In the genomic region with DNA sequence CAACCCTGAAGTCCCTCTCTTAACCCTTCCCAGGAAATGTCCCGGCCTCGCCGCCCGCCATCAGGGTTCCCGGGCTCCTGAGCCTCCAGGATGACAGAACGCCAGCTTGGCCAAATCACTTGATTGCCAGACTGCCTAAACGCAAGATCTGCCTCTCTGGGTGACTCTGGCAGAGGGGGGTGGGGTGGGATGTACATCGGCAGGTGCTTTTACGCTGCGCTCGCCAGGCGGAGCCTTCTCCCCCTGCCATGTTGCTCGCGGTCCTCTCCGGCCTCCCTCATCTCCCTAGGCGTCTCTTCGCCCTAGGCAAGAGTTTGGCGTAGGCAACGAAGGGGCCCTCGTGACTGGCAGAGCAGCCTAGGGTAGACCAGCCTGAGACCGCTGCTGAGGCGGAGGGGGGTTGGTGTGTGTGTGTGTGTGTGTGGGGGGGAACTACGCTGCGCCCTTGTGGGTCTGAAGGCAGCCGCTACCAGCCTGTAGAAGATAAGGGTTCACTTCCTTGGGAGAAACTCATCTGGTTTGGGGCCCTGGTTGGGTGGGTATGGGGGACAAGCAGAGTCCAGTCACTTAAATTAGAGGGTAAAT, we compare ENCODE assay signal across 8 mouse cellular contexts. TPM values are rescaled to one million over a fixed set of nuclear protein-coding genes. Genes with fewer than 3 reads are reported as not detected.
A peak's percentile ranks its signal among the peaks of the same experiment; 100 is the strongest.
DNase-seq lines count a peak whose midpoint lies in the region; ATAC-seq and TF ChIP-seq lines count a peak whose summit lies in the region.
"Had no signal": no experiment of that assay in that cellular context is flagged by ENCODE, and none has a peak within 500 bp of the region (broad histone marks: within the 10 kb centered on the region; RNA-seq: fewer than 3 reads in every experiment).

No protein-coding gene starts in this region.

- WGBS in hindbrain, embryonic 14.5 days: 2% methylated on average over 25 of the region's 25 CpGs
- under 1% methylated on average over 25 of the region's 25 CpGs for WGBS in midbrain, embryonic 15.5 days
- WGBS in intestine, postnatal 0 days: 4% methylated on average over 25 of the region's 25 CpGs

- TF ChIP-seq CTCF in intestine, postnatal 0 days (IDR thresholded peaks at IDR 0.05; ENCODE audit: low read depth): no peak

- H3K4me2 ChIP-seq in hindbrain, embryonic 14.5 days (replicated peaks): peak overlapping the region; percentile 63
- peak overlapping the region; percentile 77 for H3K4me2 ChIP-seq in midbrain, embryonic 15.5 days
- no peak overlapping the region for H3K4me2 ChIP-seq in intestine, postnatal 0 days (replicated peaks; ENCODE audit: low read depth)

- H3K9me3 ChIP-seq in hindbrain, embryonic 14.5 days (ENCODE audit: control insufficient read depth, low read length): no peaks in the 10 kb centered on the region
- no peaks in the 10 kb centered on the region for H3K9me3 ChIP-seq in midbrain, embryonic 15.5 days
- H3K9me3 ChIP-seq in intestine, postnatal 0 days (ENCODE audit: control insufficient read depth): no peaks in the 10 kb centered on the region

- peak; percentile 25; the same call in 1 of the 2 replicates for ATAC-seq in hindbrain, embryonic 14.5 days (ENCODE audit: low FRiP score)
- peak; percentile 35; the same call in 1 of the 2 replicates for ATAC-seq in midbrain, embryonic 15.5 days (replicated peaks)
- ATAC-seq in megakaryocyte progenitor cell, adult 5-6 weeks (replicated peaks; ENCODE audit: poor library complexity): no peak
- no peak for ATAC-seq in intestine, postnatal 0 days

- H3K4me3 ChIP-seq in hindbrain, embryonic 14.5 days (replicated peaks; ENCODE audit: low read length): peak overlapping the region; percentile 81
- peak overlapping the region; percentile 87 for H3K4me3 ChIP-seq in midbrain, embryonic 15.5 days
- H3K4me3 ChIP-seq in intestine, postnatal 0 days (ENCODE audit: low read depth, low read length): no peak overlapping the region

- DNase-seq in R1 (ENCODE audit: low read depth, low spot score): peak; percentile 41
- peak; percentile 38 to 51 for DNase-seq in cerebellum, postnatal 25 days
- DNase-seq in hindbrain, embryonic 14.5 days (ENCODE audit: low spot score): peak; percentile 36
- no peak for DNase-seq in spleen, postnatal 10 days (ENCODE audit: low spot score in 2 of 2)

- peaks cover 8% of the 10 kb centered on the region; the same call in 1 of the 2 replicates for H3K27me3 ChIP-seq in hindbrain, embryonic 14.5 days (ENCODE audit: control insufficient read depth, insufficient read depth, low read length)
- H3K27me3 ChIP-seq in midbrain, embryonic 15.5 days (replicated peaks): 0 out of 2 replicates have a peak, but pooled peaks cover 3% of the 10 kb centered on the region
- H3K27me3 ChIP-seq in intestine, postnatal 0 days (replicated peaks; ENCODE audit: control insufficient read depth, insufficient read depth, low read length): peaks cover 45% of the 10 kb centered on the region

- H3K4me1 ChIP-seq in hindbrain, embryonic 14.5 days (replicated peaks; ENCODE audit: control insufficient read depth, insufficient read depth, low read length): peaks cover 42% of the 10 kb centered on the region
- peaks cover 44% of the 10 kb centered on the region for H3K4me1 ChIP-seq in midbrain, embryonic 15.5 days
- H3K4me1 ChIP-seq in intestine, postnatal 0 days (replicated peaks; ENCODE audit: control insufficient read depth, insufficient read depth, low read length): no peaks in the 10 kb centered on the region

- H3K36me3 ChIP-seq in hindbrain, embryonic 14.5 days (replicated peaks; ENCODE audit: control insufficient read depth, insufficient read depth): no peaks in the 10 kb centered on the region
- H3K36me3 ChIP-seq in midbrain, embryonic 15.5 days (replicated peaks): no peaks in the 10 kb centered on the region
- H3K36me3 ChIP-seq in intestine, postnatal 0 days (ENCODE audit: control insufficient read depth, insufficient read depth): no peaks in the 10 kb centered on the region

- H3K27ac ChIP-seq in hindbrain, embryonic 14.5 days: peak overlapping the region; percentile 88
- peak overlapping the region; percentile 86 for H3K27ac ChIP-seq in midbrain, embryonic 15.5 days
- no peak overlapping the region for H3K27ac ChIP-seq in intestine, postnatal 0 days (ENCODE audit: low read depth, low read length)

- H3K9ac ChIP-seq in hindbrain, embryonic 14.5 days: peak overlapping the region; percentile 93
- peak overlapping the region; percentile 74 for H3K9ac ChIP-seq in midbrain, embryonic 15.5 days
- H3K9ac ChIP-seq in intestine, postnatal 0 days (ENCODE audit: low read depth, low read length): no peak overlapping the region

RNA-seq across cellular contexts. Expression of a gene that starts 1.1 kb away (rescaled TPM):
- polyA plus RNA-seq in hindbrain, embryonic 14.5 days (2014; fragmentation: Nextera tagmentation; extraction: Ambion mirVana): 8.3 and 9.0 TPM in 2 replicates
- polyA plus RNA-seq in midbrain, embryonic 15.5 days (2015; fragmentation: Nextera tagmentation; extraction: Ambion mirVana): 13.9 and 15.1 TPM in 2 replicates
- not detected in 2 replicates for total RNA-seq in megakaryocyte progenitor cell, adult 5-6 weeks (2015)
- not detected in 2 replicates for total RNA-seq in megakaryocyte progenitor cell, adult 5-6 weeks (2017)
- polyA plus RNA-seq in intestine, postnatal 0 days (2015; fragmentation: Nextera tagmentation; extraction: Ambion mirVana): 0.05 and 0.14 TPM in 2 replicates
- total RNA-seq: neutrophil, adult 5-6 weeks had no signal

RNA-seq across cellular contexts. Expression of a gene that starts 15.8 kb away (rescaled TPM):
- polyA plus RNA-seq in hindbrain, embryonic 14.5 days (2014; fragmentation: Nextera tagmentation; extraction: Ambion mirVana): 0.75 and 2.1 TPM in 2 replicates
- 0.84 and 1.1 TPM in 2 replicates for polyA plus RNA-seq in midbrain, embryonic 15.5 days (2015; fragmentation: Nextera tagmentation; extraction: Ambion mirVana)
- not detected in 2 replicates for total RNA-seq in megakaryocyte progenitor cell, adult 5-6 weeks (2015)
- total RNA-seq in megakaryocyte progenitor cell, adult 5-6 weeks (2017): not detected in 2 replicates
- not detected in 2 replicates for polyA plus RNA-seq in intestine, postnatal 0 days (2015; fragmentation: Nextera tagmentation; extraction: Ambion mirVana)
- total RNA-seq: neutrophil, adult 5-6 weeks had no signal

Comparison
In these comparisons a context has a peak if more than half of its experiments do, and no peak if none do; other contexts are left out.
1. DNase-seq: peak in R1 (single experiment), cerebellum, postnatal 25 days (2 of 2) and hindbrain, embryonic 14.5 days (single experiment); none in spleen, postnatal 10 days (0 of 2).
2. ATAC-seq: peak in hindbrain, embryonic 14.5 days (single experiment) and midbrain, embryonic 15.5 days (single experiment); none in megakaryocyte progenitor cell, adult 5-6 weeks (single experiment) and intestine, postnatal 0 days (single experiment).